Mouse (Mus musculus) right cerebral cortex, postnatal 36 days (tissue): Measurements from ENCODE around the gene Usp24.

Experiments
- DNase-seq, 2 experiments: peaks; one replicate each; pipeline ENCODE4 v3.0.0; 2022; ENCODE audit warnings: low spot score in 2 of 2, mixed read lengths in 1 of 2

The Usp24 gene

DNA sequence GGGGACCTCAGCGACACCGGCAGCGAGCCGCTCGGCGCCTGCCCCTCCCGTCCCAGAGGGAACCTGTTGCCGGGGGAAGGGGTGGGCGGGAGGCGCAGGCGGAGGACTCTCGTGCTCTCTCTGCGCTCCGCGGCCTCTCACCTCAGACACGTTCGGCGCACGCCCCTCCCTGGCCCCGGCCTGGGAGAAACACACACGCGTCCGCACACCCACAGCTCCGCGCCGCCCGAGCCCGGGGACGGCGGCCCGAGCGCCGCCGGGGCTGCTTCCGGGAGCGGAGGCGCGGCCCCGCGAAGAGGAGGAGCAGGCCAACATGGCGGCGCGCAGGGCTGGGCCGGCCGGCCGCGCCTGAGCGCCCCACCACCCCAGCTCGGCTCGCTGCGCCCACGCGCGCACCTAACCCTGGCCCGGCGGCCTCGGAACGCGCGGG lies at the start of gene Usp24:
TSS of gene Usp24 (plus strand) at position 293 of the 430 bp plus-strand sequence.
- peak; percentile 32 to 39 for DNase-seq

DNA sequence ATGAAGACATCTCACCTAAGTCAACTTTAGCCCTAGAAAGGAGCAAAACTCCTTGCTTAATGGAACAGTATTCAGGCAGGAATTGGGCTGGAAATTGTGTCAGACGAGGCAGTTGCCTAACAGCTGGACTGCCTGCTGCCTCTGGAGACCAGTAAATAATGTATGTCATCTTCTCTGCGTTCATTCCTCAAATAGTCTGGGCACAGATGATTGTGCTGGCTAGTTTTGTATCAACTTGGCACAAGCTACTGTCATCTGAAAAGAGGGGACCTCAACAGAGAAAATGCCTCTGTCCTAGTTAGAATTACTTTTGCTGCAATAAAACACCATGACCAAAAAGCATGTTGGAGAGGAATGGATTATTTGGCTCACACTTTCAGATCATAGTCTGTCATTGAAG lies 39.1 kb upstream of the Usp24 start:
- DNase-seq: no peak

DNA sequence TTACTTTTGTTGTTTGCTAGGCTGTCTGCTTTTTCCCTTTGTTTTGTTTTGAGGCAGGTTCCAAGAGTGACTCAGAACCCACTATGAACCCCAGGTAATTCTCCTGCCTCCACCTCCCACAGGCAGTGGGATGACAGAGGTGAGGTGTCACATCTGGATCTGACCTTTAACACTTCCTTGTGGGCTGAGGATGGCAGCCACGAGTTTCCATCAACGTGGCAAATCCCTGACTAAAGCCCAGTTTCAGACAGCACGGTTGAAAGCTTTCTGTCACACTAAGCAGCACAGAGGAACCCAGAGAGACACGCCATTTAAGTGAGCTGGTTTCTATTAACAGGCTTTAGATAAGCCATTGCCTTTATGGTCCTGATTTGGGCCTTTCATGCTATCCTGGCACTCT lies 36.8 kb upstream of the Usp24 start:
- DNase-seq: no peak

DNA sequence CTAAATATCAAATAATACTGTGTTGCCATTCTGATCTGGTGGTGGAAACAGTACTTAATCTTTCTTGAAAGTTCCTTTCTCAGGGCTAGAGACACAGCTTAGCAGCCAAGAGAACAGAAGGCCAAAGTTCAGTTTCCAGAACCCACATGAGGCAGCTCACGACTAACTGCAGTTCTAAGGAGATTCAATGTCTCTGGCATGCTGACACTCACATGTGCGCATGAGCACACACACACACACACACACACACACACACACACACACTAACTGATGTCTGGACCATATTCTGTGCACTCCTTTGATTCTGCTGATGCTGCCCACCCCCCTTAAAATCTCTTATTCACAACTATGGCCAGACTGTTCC lies 34.9 kb upstream of the Usp24 start:
- DNase-seq: no peak

DNA sequence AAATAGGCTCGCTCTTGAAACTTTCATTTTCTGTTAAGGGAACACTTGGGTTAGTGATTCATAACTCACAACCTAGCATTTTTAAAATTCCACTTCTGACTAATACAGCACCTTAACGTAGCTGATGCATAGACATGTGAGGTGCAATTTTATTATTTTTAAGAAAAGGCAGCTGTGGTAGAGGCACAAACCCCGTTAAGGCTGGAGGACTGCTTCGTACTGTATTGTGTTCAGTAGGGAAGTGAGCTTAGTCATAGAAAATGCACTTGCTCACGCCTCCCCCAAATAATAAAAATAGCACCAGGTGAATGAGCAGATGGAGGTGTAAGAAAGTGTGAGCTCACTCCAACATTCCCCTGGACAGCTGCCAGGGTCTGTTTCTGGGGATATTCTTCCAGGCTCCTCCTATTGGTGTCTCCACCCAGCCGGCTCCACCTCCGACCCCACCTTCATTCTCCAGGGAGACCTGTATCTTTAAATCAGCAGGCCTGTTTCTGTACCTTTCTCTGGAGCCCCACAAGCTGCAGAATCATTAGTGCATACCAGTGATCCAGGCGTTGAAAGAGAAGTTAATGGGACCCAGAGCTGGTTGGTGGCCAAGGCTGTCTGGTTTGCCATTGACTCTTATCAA lies 34.4 kb upstream of the Usp24 start:
- peak in 1 of 2 experiments; percentile 12 for DNase-seq

DNA sequence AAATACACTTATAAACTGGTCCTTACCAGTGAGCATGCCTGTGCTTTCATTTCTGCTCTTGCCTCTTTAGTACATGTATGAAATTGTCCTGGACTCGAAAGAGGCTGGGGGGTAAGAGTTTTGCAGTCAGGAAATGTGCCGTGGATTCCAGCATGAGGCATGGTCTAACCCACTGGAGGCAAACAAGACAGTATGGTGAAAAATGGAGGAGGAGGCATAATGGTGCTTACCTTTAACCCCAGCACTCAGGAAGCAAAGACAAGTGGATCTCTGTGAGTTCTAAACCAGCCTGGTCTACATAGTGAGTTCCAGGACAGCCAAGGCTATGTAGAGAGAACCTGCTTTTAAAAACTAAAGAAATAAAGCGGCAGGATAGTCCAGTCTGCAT lies 33.9 kb upstream of the Usp24 start:
- no peak for DNase-seq

DNA sequence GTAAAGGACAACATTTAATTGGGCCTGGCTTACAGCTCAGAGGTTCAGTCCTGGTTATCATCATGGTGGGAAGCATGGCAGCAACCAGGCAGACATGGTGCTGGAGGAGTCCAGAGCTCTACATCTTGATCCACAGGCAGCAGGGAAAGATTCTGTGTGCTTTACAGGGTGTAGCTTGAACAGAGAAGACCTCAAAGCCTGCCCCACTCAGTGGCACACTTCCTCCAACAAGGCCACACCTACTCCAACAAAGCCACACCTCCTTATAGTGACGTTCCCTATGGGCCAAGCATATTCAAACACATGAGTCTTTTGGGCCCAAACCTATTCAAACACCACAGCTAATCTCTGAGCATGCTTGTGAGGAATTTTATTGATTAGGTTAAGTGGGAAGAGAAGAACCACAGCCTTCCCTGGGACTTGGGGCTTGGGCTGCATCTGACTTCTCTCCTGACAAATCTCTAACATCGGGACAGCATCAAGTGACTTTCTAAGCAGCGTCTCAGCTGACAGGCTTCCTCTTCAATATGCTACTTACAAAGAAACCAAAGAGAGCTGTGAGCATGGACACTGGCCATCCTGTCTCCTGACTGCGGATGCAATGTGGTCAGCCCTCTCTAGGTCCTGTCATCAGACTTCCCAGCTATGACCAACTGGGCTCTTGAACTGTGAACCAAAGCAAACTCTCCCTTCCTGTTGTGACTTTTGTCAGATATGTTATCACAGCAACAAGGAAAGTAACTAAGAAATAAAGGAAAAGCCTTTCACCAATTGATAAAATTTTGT lies 28.9 kb upstream of the Usp24 start:
- no peak for DNase-seq

DNA sequence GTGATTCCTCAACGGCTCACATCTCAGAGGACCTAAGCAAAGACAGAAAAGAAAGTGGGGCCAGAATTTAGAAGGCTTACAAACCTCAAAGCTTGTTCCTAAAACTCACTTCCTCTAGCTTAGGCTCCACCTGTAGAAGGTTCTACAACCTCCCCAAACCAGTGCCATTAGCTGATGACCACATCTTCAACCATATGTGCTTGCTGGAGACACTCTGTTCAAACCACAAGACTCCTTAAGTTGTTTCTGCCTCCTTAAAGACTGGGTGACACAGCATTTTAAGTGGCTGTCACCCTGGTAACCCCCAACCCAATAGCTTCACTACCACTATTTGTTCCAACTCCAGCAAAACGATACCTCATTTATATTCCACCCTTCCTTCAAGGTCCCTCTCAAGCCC lies 25.8 kb upstream of the Usp24 start:
- DNase-seq: no peak

DNA sequence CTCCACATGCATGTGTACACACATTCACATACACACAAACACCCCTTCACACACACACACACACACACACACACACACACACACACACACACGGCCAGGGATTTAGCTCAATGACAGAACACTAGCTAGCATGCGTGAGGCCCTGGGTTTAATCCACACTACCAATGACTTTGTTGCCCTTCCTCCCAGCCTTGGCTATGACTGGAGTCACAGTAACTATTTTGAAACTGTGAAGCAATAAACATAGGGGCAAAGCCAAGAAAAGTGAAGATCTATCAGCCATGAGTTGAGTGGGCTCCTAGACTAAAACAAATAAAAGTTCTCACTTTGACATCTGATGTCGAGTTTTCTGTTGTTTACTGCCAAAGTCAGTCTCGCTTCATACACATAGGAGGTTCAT lies 23.2 kb upstream of the Usp24 start:
- no peak for DNase-seq

DNA sequence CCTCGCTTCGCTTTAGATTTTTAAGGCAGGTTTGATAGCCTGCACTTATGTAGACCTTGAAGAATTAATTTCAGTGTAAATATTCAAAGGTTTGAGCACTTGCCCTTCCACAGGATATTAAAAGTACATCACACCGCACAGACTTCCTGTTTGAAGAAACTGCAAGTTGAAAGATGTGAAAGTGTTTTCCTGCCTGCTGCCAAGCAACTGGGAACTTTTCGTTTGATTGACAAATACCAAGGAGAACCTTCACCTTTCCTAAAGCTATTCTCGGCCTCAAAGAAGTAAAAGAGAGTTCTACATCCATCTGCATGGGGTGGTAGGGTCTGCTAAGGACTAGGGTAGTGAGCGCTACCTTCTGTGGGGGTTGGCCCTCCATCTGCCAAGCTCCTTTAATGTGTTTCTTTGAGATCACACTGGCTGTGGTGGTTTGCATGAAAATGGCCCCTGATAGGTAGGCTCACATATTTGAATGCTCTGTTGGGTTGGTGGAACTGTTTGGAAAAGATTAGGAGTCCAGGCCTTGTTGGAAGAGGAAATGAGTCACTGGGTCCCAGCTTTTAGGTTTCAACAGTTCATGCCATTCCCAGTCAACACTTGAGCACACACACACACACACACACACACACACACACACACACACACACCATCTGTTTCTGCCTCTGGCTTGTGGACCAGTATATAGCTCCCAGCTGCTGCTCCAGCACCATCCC lies 22.5 kb upstream of the Usp24 start:
- no peak for DNase-seq

DNA sequence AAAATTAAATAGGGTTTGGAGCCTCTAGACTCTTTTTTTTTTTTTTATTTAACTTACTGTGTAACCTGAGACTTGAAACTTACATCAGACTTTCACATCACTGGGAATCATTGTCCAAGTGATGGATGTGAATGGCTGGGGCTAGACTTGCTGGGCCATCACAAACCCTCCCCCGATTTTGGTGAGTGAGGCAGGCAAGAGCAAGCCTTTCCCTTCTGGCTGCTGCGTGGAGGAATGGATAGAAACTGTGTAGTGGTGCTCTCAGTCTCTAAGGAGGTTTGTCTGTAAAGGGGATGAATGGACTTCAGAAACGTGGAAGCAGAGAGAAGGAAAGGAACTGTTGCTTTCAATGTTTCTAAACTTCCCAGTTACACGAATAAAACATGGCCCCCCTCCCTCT lies 20.3 kb upstream of the Usp24 start:
- no peak for DNase-seq

DNA sequence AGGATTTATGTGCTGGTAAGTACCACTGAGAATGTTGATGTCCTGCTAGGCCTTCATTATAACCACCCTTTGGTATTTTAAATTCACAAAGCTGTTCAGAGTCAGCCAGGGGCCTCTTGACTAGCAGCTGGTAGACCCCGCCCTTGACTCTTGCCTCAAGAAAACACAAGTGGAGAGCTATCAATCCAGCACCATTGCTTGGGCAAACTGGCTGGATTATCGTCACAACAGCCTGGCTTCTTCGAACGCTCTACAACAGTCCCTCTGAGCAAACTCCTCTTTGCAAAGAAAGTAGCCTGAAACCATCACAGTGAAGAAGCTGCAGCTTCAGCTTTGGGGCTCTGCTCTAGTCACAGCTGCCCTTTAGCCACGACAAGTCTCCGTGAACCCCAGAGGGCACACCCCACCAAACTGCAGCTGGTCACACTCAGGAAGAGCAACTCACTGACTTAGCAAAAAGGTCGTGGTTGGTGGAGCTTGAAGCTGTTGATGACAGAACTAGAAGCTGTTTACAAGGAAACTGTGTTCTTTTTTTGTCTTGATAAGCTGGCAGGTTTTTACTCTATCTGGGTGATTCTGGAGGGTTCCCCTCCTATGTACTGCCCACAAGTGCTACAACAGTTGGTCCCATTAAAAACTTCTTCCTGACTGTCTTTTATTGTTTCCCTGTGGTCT lies 19.5 kb upstream of the Usp24 start:
- DNase-seq: no peak

DNA sequence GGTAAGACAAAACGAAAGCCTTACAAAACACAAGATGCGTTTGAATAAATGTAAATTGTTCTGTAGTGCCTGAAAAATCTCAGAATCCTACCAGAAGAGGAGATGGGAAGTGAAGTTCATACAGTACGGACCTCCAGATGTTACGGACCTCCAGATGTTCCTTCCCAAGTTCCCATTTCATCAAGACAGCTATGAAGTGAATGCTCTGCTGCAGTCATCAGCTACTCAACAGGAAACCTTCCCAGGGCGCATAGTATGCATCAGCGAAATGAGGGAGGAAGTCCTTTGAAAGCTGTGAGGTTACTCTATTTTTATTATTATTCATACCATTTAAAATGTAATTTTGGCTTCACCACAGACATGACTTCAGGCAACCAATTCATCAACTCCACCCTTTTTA lies 14.7 kb upstream of the Usp24 start:
- DNase-seq: no peak

DNA sequence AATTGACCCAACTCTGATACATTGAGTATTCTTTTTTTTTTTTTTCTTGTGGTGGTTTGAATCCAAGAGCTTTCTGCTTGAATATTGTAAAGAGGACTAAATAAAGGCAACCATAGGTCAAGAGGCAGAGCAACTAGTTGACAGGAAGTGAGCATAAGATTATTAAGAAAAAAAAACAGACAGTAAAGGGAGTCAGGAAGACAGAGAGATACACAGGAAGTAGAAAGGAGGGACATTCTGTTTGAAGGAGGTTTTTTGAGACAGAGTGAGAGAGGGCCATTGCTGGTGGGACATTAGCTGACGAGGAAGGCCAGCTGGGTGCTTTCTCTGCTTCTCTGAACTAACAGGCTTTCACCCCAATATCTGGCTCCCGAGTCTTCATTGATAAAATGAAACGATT lies 7.9 kb upstream of the Usp24 start:
- no peak for DNase-seq

DNA sequence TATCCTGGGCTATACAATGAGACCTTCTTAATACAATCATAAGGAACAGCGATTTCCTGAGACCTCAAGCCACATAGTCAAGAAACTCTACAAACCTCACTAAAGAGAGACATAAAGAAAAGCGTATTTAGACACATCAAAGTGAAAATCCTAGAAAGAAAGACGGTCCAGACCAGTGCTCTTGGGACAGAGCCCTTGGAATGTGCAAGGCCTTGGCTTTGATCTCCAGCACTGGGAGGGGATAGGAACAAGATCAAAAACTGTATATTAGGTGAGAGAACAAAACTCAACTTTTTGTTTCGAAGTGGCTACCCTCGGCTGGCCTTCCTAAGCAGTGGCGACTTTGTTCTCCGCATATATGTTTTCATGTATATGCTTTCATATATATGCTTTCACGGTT lies 3.4 kb upstream of the Usp24 start:
- no peak for DNase-seq

DNA sequence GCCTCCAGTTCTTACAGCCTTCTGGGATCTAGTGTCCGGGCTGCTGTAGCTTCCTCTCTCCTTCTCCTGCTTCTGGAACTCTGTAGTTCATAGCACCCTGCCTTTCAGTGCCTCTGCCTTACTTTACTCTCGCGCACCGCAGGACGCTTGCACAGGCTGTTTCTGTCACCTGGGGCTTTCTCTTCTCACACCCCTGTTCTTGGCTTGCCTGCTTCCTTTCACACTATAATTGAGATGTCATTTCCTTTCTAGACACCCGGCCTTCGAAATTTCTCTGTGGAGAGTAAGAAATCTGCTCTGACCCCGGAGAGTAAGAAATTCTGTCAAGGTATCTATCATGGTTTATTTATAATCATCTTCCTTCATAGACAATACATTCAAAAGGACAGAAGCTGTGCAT lies 2.9 kb upstream of the Usp24 start:
- DNase-seq: no peak

DNA sequence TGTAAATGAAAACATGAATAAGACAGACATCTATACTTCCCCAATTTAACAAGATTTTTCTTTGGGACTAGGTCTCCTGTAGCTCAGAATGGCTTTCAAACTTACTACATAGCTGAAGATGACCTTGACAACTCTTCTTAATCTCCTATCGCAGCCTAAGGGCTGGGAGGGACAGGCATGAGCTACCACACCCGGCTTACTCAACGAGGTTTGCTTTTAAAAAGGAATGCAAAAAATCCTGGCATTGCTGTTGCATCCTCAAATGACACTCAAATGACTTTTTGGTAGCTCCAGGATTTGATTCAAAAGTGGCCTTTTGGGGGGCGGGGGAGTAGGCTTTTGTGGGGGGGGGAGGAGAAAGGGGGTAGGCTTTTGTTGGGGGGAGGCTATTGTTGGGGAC lies 2.1 kb upstream of the Usp24 start:
- DNase-seq: no peak

DNA sequence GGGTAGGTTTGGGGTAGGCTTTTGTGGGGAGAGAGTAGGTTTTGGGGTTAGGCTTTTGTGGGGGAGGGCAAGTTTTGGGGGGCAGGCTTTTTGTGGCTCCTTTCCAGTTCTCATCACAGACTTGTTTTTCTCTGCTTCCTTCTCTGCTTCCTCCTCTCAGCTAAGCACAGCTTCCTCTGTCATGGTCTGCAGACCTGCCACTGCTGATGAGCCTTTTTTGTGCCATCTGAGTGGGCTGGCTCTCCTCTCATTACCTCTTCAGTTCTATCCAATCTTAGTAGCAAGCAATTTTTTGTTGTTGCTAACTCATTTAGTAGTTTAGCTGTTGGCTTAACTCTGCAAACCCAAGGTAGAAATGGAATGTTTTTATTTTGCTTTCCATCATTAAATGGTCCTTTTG lies 1.7 kb upstream of the Usp24 start:
- DNase-seq: no peak

DNA sequence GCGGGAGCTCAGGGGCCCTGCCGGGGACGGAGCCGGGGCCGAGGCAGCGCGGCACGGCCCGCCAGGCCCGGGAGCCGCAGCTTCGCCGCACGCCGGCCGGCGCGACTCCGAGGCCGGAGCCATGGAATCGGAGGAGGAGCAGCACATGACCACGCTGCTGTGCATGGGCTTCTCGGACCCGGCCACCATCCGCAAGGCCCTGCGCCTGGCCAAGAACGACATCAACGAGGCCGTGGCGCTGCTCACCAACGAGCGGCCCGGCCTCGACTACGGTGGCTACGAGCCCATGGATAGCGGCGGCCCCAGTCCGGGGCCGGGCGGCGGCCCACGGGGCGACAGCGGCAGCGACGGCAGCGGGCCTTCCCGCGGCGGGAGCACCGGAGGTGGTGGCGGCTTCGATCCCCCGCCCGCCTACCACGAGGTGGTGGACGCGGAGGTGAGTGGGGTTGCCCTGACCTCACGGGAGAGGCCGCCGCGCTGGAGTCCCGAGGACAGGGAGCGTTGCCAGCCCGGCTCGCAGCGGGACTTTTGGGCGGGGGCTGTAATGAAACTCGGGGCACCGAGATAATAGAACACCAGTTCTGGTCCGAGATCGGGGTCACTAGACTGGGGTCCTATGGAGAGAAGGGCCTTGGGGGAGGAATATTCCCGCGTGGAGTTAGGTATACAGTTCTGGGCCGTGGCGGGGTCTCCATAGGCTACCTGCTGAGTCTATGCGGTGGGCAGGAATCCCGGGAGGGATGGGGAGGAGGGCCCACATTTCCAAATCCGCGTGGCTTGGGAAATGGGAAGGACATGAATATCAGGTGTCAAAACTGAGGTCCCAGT lies 552 bp downstream of the Usp24 start:
- peak; percentile 17 to 30 for DNase-seq

DNA sequence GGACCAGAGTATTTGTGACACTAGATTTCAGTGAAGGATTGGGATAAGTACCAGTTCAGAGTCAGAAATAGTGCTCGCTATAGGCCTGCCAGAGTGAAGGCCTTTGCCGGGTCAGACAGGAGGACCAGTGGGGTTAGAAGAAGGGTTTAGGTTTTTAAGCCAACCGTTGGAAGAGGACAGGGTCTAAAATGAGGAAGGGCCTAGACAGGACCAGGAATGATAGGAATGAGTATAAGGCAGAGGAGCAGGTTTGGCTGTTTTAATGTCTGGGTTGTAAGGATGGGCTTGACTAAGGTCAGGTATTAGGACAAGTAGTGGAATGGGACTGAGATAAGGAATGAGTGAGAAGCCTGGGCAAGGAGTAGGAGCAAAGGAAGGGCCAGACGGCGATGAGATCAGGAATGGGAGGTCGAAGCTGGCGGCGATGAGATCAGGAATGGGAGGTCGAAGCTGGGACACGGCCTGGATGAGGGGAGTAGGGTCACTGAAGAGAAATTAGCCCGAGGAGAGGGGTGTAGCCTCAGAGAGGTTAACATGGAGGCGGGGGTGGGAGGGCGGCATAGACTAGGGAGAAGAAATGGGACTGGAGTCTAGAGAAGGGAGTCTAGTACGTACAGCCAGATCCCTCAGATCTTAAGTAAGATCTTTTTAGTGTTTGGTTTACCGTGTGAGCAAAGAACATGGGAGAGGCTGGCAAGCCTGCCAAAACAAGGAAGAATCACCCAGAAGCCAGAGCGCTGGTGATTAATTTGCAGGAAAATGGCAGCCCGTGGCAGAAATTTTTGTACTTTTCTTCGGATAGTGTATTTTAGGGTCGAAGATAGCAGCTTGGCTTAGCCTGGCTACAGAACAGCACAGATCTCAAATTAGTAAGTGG lies 1.4 kb downstream of the Usp24 start:
- DNase-seq: no peak

DNA sequence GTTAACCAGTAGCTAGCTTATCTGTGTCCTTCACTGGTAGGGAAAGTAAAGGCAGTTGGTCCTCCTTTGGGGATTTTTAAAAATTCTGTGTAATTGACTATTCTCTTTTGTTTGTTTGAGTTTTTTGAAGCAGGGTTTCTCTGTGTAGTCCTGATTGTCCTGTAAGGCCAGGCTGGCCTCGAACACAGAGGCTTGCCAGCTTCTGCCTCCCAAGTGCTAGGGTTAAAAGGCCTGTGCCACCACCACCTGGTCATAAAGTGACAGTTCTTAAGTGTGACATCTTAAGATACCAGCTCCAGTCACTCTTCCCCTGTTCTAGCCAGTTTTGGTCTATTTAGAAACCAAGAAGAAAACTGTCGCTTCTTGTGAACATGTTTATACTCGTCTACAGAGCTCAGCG lies 2.2 kb downstream of the Usp24 start:
- DNase-seq: no peak
